Mouse (Mus musculus) heart, adult 2 months (tissue): Measurements from ENCODE around the gene Nup155.

ENCODE experiments used
- CTCF ChIP-seq: fragments of 200-600 bp; IDR thresholded peaks from 2 replicates; pipeline ENCODE4 v1.8.1; 2022; ENCODE audit warnings: antibody characterized with exemption, mild to moderate bottlenecking, moderate library complexity
- EP300 ChIP-seq: fragments of 200-500 bp; IDR thresholded peaks from 2 replicates; pipeline ENCODE4 v1.6.1; 2011; ENCODE audit warnings: low read depth, low read length, control low read depth; ENCODE audit not compliant: insufficient read depth

DNA sequence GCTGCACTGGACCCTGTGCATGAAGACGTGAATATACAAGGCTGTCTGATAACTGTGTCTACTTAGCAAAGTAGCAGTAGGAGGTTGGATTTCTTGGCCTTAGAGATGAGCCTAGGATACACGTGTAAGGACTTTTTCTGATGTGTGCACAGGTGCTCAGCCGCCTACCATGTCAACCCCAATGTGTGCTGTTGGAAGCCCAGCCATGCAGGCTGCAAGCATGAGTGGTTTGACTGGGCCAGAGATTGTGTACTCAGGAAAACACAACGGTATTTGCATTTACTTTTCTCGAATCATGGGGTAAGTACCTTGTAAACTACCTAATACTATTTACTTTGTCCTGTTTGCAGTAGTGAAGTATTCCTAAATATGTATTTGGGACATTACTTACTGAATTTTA is 26.5 kb downstream of the Nup155 start:
- TF ChIP-seq CTCF (no peak), EP300 (no peak)
